Mouse (Mus musculus) MEL (cell line): ENCODE data around the gene Agr2. TPM values are rescaled to one million over a fixed set of nuclear protein-coding genes. Genes with fewer than 3 reads are reported as not detected.
A peak's percentile ranks its signal among the peaks of the same experiment; 100 is the strongest.

Source experiments
- DNase-seq: peaks from one replicate; pipeline ENCODE4 v3.0.0; 2011; ENCODE audit warnings: low read depth, low spot score
- H3K27ac ChIP-seq: 2 replicates; pipeline ENCODE4 v1.5.1; 2012; ENCODE audit warnings: low read depth, mild to moderate bottlenecking, control low read depth, low read length, moderate library complexity; ENCODE audit not compliant: control insufficient read depth
- H3K27me3 ChIP-seq, 2 experiments: fragments of 150-350 bp in 1 of 2; sonication (generic) in 1 of 2; 2 replicates each; pipeline ENCODE4 v1.6.1; 2012; ENCODE audit warnings: low read length in 2 of 2, mild to moderate bottlenecking in 2 of 2, improper control_type of control experiment in 1 of 2, moderate library complexity in 1 of 2; ENCODE audit not compliant: insufficient read depth in 2 of 2, control insufficient read depth in 1 of 2
- H3K36me3 ChIP-seq, 2 experiments: 2 replicates each; pipeline ENCODE4 v1.6.1; 2012 to 2014; ENCODE audit warnings: low read length in 2 of 2, improper control_type of control experiment in 1 of 2, inconsistent platforms in 1 of 2, mild to moderate bottlenecking in 1 of 2; ENCODE audit not compliant: insufficient read depth in 2 of 2, control insufficient read depth in 1 of 2
- H3K4me1 ChIP-seq, 2 experiments: fragments of 150-350 bp in 1 of 2; sonication (generic) in 1 of 2; 2 replicates each; pipeline ENCODE4 v1.6.1; 2012; ENCODE audit warnings: low read length in 2 of 2, improper control_type of control experiment in 1 of 2, mild to moderate bottlenecking in 1 of 2; ENCODE audit not compliant: insufficient read depth in 2 of 2, control insufficient read depth in 1 of 2
- H3K4me3 ChIP-seq, 2 experiments: fragments of 150-350 bp in 1 of 2; sonication (generic) in 1 of 2; 2 replicates each; pipeline ENCODE4 v1.5.1; 2012; ENCODE audit warnings: low read depth in 2 of 2, low read length in 2 of 2, mild to moderate bottlenecking in 2 of 2, moderate library complexity in 2 of 2, control low read depth in 1 of 2, improper control_type of control experiment in 1 of 2; ENCODE audit not compliant: control insufficient read depth in 1 of 2, insufficient read depth in 1 of 2
- H3K79me2 ChIP-seq: 2 replicates; pipeline ENCODE4 v1.6.1; 2012; ENCODE audit warnings: mild to moderate bottlenecking, low read length, moderate library complexity; ENCODE audit not compliant: control insufficient read depth, poor library complexity, insufficient read depth
- H3K9ac ChIP-seq: 2 replicates; pipeline ENCODE4 v1.6.1; 2012; ENCODE audit warnings: low read depth, mild to moderate bottlenecking, control low read depth, low read length, moderate library complexity; ENCODE audit not compliant: control insufficient read depth, poor library complexity, severe bottlenecking
- H3K9me3 ChIP-seq: fragments of 150-350 bp; sonication (generic); replicated peaks from 2 replicates; pipeline ENCODE4 v1.6.1; 2012; ENCODE audit warnings: mild to moderate bottlenecking, low read length, improper control_type of control experiment, moderate library complexity; ENCODE audit not compliant: insufficient read depth
- BHLHE40 ChIP-seq: IDR thresholded peaks from 2 replicates; pipeline ENCODE4 v1.6.1; 2012; ENCODE audit warnings: low read depth, mild to moderate bottlenecking, inconsistent platforms, low read length, improper control_type of control experiment, borderline replicate concordance
- CHD1 ChIP-seq: IDR thresholded peaks from 2 replicates; pipeline ENCODE4 v1.6.1; 2012; ENCODE audit warnings: low read depth, mild to moderate bottlenecking, inconsistent platforms, low read length, improper control_type of control experiment
- CHD2 ChIP-seq: IDR thresholded peaks from 2 replicates; pipeline ENCODE4 v1.6.1; 2011; ENCODE audit warnings: low read length, improper control_type of control experiment
- E2F4 ChIP-seq: IDR thresholded peaks from 2 replicates; pipeline ENCODE4 v1.6.1; 2011; ENCODE audit warnings: low read depth, low read length, improper control_type of control experiment, borderline replicate concordance
- EP300 ChIP-seq, 2 experiments: IDR thresholded peaks; 2 replicates each; pipeline ENCODE4 v1.6.1; 2011; ENCODE audit warnings: improper control_type of control experiment in 2 of 2, low read length in 2 of 2, low read depth in 1 of 2, mild to moderate bottlenecking in 1 of 2
- GABPA ChIP-seq: IDR thresholded peaks from 2 replicates; pipeline ENCODE4 v1.6.1; 2012; ENCODE audit warnings: low read depth, mild to moderate bottlenecking, inconsistent platforms, low read length, improper control_type of control experiment, moderate library complexity
- GATA1 ChIP-seq: IDR thresholded peaks from 2 replicates; pipeline ENCODE4 v1.6.1; 2011; ENCODE audit warnings: low read depth, low read length, improper control_type of control experiment
- MAFK ChIP-seq: IDR thresholded peaks from 2 replicates; pipeline ENCODE4 v1.6.1; 2011; ENCODE audit warnings: low read depth, mild to moderate bottlenecking, low read length, improper control_type of control experiment, borderline replicate concordance
- MAX ChIP-seq: IDR thresholded peaks from 2 replicates; pipeline ENCODE4 v1.6.1; 2011; ENCODE audit warnings: low read length, improper control_type of control experiment
- MEF2A ChIP-seq: IDR thresholded peaks from 2 replicates; pipeline ENCODE4 v1.6.1; 2014; ENCODE audit warnings: low read depth, mild to moderate bottlenecking, inconsistent platforms, low read length, improper control_type of control experiment; ENCODE audit not compliant: poor library complexity, insufficient replicate concordance, severe bottlenecking; ENCODE audit errors: extremely low read depth
- MXI1 ChIP-seq: IDR thresholded peaks from 2 replicates; pipeline ENCODE4 v1.6.1; 2011; ENCODE audit warnings: mild to moderate bottlenecking, low read depth, low read length, improper control_type of control experiment
- MYC ChIP-seq: IDR thresholded peaks from 2 replicates; pipeline ENCODE4 v1.6.1; 2011; ENCODE audit warnings: low read depth, mild to moderate bottlenecking, low read length, improper control_type of control experiment, moderate library complexity
- NRF1 ChIP-seq: IDR thresholded peaks from 2 replicates; pipeline ENCODE4 v1.6.1; 2014; ENCODE audit warnings: low read depth, mild to moderate bottlenecking, inconsistent platforms, low read length, improper control_type of control experiment, moderate library complexity; ENCODE audit not compliant: poor library complexity, insufficient read depth, severe bottlenecking
- POLR2AphosphoS5 ChIP-seq: IDR thresholded peaks from 2 replicates; pipeline ENCODE4 v1.6.1; 2012; ENCODE audit warnings: low read depth, borderline replicate concordance, mild to moderate bottlenecking, inconsistent platforms, low read length, moderate library complexity, mixed read lengths
- RAD21 ChIP-seq: IDR thresholded peaks from 2 replicates; pipeline ENCODE4 v1.6.1; 2011; ENCODE audit warnings: mild to moderate bottlenecking, low read depth, low read length, improper control_type of control experiment
- SIN3A ChIP-seq: IDR thresholded peaks from 2 replicates; pipeline ENCODE4 v1.6.1; 2012; ENCODE audit warnings: low read length, improper control_type of control experiment, inconsistent platforms
- TAL1 ChIP-seq: IDR thresholded peaks from 2 replicates; pipeline ENCODE4 v1.6.1; 2012; ENCODE audit warnings: mild to moderate bottlenecking, inconsistent platforms, low read length, moderate library complexity, mixed read lengths
- USF1 ChIP-seq: IDR thresholded peaks from 2 replicates; pipeline ENCODE4 v1.6.1; 2014; ENCODE audit warnings: low read depth, mild to moderate bottlenecking, inconsistent platforms, low read length, improper control_type of control experiment, moderate library complexity
- USF2 ChIP-seq, 2 experiments: IDR thresholded peaks; 2 replicates each; pipeline ENCODE4 v1.6.1; 2011 to 2012; ENCODE audit warnings: improper control_type of control experiment in 2 of 2, low read length in 2 of 2, borderline replicate concordance in 1 of 2, inconsistent platforms in 1 of 2, low read depth in 1 of 2, mild to moderate bottlenecking in 1 of 2; ENCODE audit not compliant: insufficient read depth in 1 of 2
- ZKSCAN1 ChIP-seq: IDR thresholded peaks from 2 replicates; pipeline ENCODE4 v1.6.1; 2012; ENCODE audit warnings: low read depth, mild to moderate bottlenecking, inconsistent platforms, low read length, improper control_type of control experiment, moderate library complexity
- ZMIZ1 ChIP-seq: IDR thresholded peaks from 2 replicates; pipeline ENCODE4 v1.6.1; 2012; ENCODE audit warnings: low read depth, mild to moderate bottlenecking, inconsistent platforms, low read length, improper control_type of control experiment, moderate library complexity
- ZNF384 ChIP-seq: IDR thresholded peaks from 2 replicates; pipeline ENCODE4 v1.6.1; 2012; ENCODE audit warnings: low read depth, mild to moderate bottlenecking, inconsistent platforms, low read length, improper control_type of control experiment
- polyA plus RNA-seq, 2 experiments: library from polyadenylated mRNA; stranded (reverse) in 1 of 2; unstranded in 1 of 2; fragments of >175 nt in 1 of 2; fragments of >200 nt in 1 of 2; gene quantifications; 2 replicates each; pipeline versions ENCODE4 v1.2.1 to v1.2.4; 2012; ENCODE audit warnings: low replicate concordance in 2 of 2, low read depth in 1 of 2; ENCODE audit not compliant: insufficient read length in 2 of 2, insufficient read depth in 1 of 2, missing spikeins in 1 of 2
- total RNA-seq: library from RNA; depleted of rRNA; stranded (reverse); fragments of 300-350 nt; gene quantifications from 2 replicates; pipeline ENCODE4 v1.2.3, GENCODE M21; 2012

Agr2 gene
- total and polyA plus RNA-seq, 3 experiments = not detected

DNA sequence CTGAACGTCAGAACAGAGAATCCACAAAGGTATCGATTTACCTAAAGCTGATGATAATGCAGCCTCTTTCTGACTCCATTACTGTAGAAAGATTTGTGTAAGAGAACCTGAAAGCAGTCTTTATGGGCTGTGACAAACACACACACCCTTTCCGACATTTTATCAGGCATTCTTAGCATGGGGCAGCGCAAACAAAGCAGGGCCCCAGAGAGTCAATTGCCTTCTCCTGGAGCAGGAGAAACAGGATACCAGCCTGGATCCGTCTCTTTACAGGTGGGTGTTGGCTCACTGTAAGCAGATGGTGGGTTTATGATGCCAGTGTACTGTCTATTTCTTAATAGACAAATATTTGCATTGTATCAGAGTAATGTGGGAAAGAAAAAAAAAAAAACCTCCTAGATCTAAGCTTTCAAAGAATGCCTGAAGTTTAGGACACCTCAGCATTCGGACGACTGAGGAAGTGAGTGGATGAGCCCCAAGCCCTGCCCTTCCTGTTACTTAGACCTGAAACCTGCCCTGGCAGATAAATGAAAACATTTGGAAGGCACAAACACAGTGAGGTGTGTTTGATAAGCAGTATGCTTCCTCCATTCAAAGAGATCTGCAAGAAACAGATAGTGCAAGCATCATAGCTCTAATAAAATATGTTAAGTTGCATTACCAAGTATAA lies 26.5 kb upstream of the Agr2 start (continued):
- TF ChIP-seq CHD1 = no peak
- no peak for TF ChIP-seq NRF1
- TF ChIP-seq ZKSCAN1 = no peak
- TF ChIP-seq GABPA = no peak
- no peak; the same call in 1 of the 2 replicates for TF ChIP-seq MAFK
- TF ChIP-seq USF2 (IDR thresholded peaks at IDR 0.05; ENCODE audit: borderline replicate concordance in 1 of 2, insufficient read depth in 1 of 2, low read depth in 1 of 2, low read length in 2 of 2) = no peak
- no peak for TF ChIP-seq MEF2A
- TF ChIP-seq RAD21 = no peak
- peak; percentile 87 for TF ChIP-seq ZNF384
- TF ChIP-seq MAX = no peak
- TF ChIP-seq MYC = peak; percentile 49; the same call in 1 of the 2 replicates
- peak; percentile 8; the same call in 1 of the 2 replicates for TF ChIP-seq BHLHE40
- TF ChIP-seq ZMIZ1 = 0 out of 2 replicates have a peak, but pooled peaks have one; percentile 31
- no peak; the same call in 1 of the 2 replicates for TF ChIP-seq MXI1

DNA sequence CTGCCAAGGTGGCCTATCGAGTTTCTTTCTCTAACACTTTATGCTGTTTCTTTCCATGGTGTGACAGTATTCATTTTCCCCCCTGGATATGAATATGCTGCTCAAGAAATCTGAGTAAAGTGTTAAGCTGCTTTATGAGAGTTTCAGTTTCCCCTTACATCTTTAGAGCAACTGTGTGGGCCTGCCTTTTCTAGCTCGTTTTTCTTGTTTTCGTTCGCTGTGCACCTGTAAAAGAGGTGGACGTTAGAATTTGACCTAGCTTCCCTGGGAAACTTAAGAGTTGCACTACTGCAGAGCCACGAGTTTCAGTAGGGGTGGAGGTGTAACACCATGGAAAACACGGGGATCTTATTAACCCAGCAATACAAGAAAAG lies 26.0 kb upstream of the Agr2 start:
- no peak for DNase-seq
- peaks cover 0 to 10% of the 10 kb centered on the region in 2 experiments; a peak in 2 of 4 replicates for H3K36me3 ChIP-seq
- peak overlapping the region; percentile 85 for H3K27ac ChIP-seq
- no peaks in the 10 kb centered on the region for H3K9me3 ChIP-seq
- peaks cover 10% of the 10 kb centered on the region in 2 experiments for H3K4me1 ChIP-seq
- peak overlapping the region; percentile 10 to 30; a peak in 3 of 4 replicates for H3K4me3 ChIP-seq
- H3K9ac ChIP-seq = peak overlapping the region; percentile 38
- H3K27me3 ChIP-seq = no peaks in the 10 kb centered on the region
- TF ChIP-seq ZMIZ1 (peak; percentile 21; the same call in 1 of the 2 replicates), MAX (no peak), POLR2AphosphoS5 (no peak), CHD1 (no peak)
- no peaks in the 10 kb centered on the region for H3K79me2 ChIP-seq

DNA sequence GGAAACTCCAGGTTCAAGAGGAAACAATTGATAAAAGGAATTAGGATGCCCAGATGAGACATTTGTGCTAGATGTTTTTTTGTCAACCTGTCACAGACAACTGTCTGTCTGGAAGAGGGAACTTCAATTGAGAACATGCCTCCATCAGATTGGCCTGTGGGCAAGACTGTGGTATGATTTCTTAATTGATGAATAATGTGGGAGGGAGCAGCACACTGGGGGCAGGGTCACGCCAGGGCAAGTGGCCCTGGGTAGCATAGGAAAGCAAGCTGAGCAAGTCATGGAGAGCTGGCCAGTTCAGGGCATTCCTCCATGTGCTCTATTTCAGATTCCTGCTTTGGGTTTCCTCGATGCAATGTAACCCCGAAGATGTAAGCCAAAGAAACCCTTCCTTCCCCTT lies 16.8 kb upstream of the Agr2 start:
- H3K4me1 ChIP-seq = peaks cover 4 to 15% of the 10 kb centered on the region in 2 experiments
- TF ChIP-seq ZNF384 (peak; percentile 72), USF1 (no peak), MAX (0 out of 2 replicates have a peak, but pooled peaks have one; percentile 29), BHLHE40 (no peak), CHD2 (no peak), SIN3A (no peak), E2F4 (no peak), GATA1 (0 out of 2 replicates have a peak, but pooled peaks have one; percentile 17), TAL1 (no peak), EP300 (IDR thresholded peaks at IDR 0.05; ENCODE audit: low read depth in 1 of 2, low read length in 2 of 2) (0 out of 4 replicates have a peak, but pooled peaks of 1 of the 2 experiments have one; percentile 8), MAFK (no peak), ZKSCAN1 (no peak)
- TF ChIP-seq, all 39 proteins: peak for 4
- Histone ChIP-seq H3K27me3 (no peaks in the 10 kb centered on the region), H3K36me3 (peaks cover 0 to 21% of the 10 kb centered on the region in 2 experiments; a peak in 2 of 4 replicates), H3K79me2 (no peaks in the 10 kb centered on the region), H3K27ac (no peak overlapping the region), H3K9ac (no peak overlapping the region), H3K9me3 (no peaks in the 10 kb centered on the region), H3K4me3 (no peak overlapping the region)
- peak; percentile 59 for DNase-seq
